Mouse (Mus musculus): Measurements from ENCODE around the gene Rora. TPM values are rescaled to one million over a fixed set of nuclear protein-coding genes. Genes with fewer than 3 reads are reported as not detected.

Gene Rora
- polyA plus RNA-seq, 1 experiment from 2014 or later = 6.0 TPM

- Histone ChIP-seq H3K4me3 (replicated peaks) (no peak overlapping the region), H3K9ac (no peak overlapping the region), H3K36me3 (replicated peaks) (no peaks in the 10 kb centered on the region), H3K27me3 (no peaks in the 10 kb centered on the region), H3K27ac (replicated peaks) (no peak overlapping the region), H3K9me3 (replicated peaks) (no peaks in the 10 kb centered on the region), H3K4me2 (no peak overlapping the region), H3K4me1 (replicated peaks) (no peaks in the 10 kb centered on the region)
- 73% methylated on average over 6 of the region's 6 CpGs for WGBS (ENCODE audit: insufficient replicate concordance)
- ATAC-seq (ENCODE audit: insufficient read depth) = no peak
These were observed 331.5 kb downstream of the Rora start for GRCm38 (mm10) chr9:68985046-68985445.

DNA sequence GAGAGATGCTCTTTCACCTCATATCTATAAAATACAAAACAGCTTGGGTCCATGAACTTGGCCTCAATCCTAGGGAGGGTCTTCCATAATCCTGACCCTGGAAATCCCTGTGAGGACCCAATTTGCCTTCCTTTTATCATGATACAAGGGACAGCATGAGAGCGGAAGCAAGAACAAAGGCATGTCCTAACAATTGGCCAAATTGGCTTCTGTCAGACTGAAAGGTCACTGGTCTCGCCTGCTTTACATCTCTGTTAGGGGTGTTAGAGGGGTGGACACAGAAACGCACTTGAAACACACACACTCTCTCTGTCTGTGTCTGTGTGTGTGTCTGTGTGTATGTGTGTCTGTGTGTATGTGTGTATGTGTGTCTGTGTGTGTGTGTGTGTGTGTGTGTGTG, 332.2 kb downstream of the Rora start:
- 62% methylated on average over 3 of the region's 3 CpGs for WGBS (ENCODE audit: insufficient replicate concordance)
- no peaks in the 10 kb centered on the region for H3K27me3 ChIP-seq

GRCm38 (mm10) chr9:68987290-68988042, 333.9 kb downstream of the Rora start:
- H3K27me3 ChIP-seq = no peaks in the 10 kb centered on the region
- no peak for ATAC-seq (ENCODE audit: insufficient read depth)

More for the DNA sequence above, 332.2 kb downstream of the Rora start:
- Histone ChIP-seq H3K9ac (no peak overlapping the region), H3K4me2 (no peak overlapping the region), H3K36me3 (replicated peaks) (no peaks in the 10 kb centered on the region), H3K9me3 (replicated peaks) (no peaks in the 10 kb centered on the region), H3K27ac (replicated peaks) (no peak overlapping the region), H3K4me1 (replicated peaks) (no peaks in the 10 kb centered on the region), H3K4me3 (replicated peaks) (no peak overlapping the region)
- ATAC-seq (ENCODE audit: insufficient read depth) = no peak

DNA sequence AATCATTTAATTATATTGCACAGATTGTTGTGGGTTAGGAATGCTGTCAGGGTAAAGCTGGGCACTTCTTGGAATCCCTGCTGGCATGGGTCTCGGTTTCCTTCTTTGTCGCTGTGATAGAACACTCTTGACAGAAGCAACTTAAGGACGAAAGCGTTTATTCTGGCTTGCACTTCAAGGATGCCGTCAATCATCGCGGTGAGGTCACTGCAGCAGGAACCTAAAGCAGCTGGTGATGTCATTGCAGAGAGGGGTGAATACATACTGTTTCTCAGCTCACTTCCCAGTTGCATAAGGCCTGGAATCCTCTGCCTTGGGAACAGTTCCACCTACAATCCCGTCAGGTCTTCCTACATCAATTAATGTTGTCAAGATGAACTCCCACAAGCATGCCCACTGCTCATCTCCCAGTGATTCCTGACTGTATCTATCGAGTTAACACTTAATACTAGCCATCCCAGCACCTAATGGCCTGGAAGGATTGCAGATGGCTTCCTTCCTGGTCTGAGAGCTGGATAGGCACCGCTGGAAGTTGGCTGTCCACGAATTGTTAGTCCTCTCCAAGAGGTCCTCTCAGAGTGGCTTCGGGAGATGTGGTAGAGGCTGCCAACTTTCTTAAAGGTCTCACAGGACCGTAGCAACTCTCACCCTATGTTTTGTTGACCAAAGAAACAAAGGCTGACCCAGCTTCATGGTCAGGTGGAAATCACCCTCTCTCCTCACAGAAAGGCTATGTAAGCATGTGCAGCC, 334.8 kb downstream of the Rora start:
- Histone ChIP-seq H3K27me3 (no peaks in the 10 kb centered on the region), H3K9me3 (replicated peaks) (no peaks in the 10 kb centered on the region), H3K9ac (no peak overlapping the region), H3K27ac (replicated peaks) (no peak overlapping the region), H3K4me1 (replicated peaks) (no peaks in the 10 kb centered on the region), H3K4me2 (no peak overlapping the region), H3K4me3 (replicated peaks) (no peak overlapping the region), H3K36me3 (replicated peaks) (no peaks in the 10 kb centered on the region)
- no peak for ATAC-seq (ENCODE audit: insufficient read depth)
- WGBS (ENCODE audit: insufficient replicate concordance) = 59% methylated on average over 13 of the region's 13 CpGs

More at GRCm38 (mm10) chr9:68987290-68988042, 333.9 kb downstream of the Rora start:
- H3K4me2 ChIP-seq = no peak overlapping the region
- H3K36me3 ChIP-seq (replicated peaks) = no peaks in the 10 kb centered on the region
- H3K4me3 ChIP-seq (replicated peaks) = no peak overlapping the region
- no peaks in the 10 kb centered on the region for H3K9me3 ChIP-seq (replicated peaks)
- 58% methylated on average over 6 of the region's 6 CpGs for WGBS (ENCODE audit: insufficient replicate concordance)
- H3K27ac ChIP-seq (replicated peaks) = no peak overlapping the region
- H3K9ac ChIP-seq = no peak overlapping the region
- H3K4me1 ChIP-seq (replicated peaks) = no peaks in the 10 kb centered on the region

DNA sequence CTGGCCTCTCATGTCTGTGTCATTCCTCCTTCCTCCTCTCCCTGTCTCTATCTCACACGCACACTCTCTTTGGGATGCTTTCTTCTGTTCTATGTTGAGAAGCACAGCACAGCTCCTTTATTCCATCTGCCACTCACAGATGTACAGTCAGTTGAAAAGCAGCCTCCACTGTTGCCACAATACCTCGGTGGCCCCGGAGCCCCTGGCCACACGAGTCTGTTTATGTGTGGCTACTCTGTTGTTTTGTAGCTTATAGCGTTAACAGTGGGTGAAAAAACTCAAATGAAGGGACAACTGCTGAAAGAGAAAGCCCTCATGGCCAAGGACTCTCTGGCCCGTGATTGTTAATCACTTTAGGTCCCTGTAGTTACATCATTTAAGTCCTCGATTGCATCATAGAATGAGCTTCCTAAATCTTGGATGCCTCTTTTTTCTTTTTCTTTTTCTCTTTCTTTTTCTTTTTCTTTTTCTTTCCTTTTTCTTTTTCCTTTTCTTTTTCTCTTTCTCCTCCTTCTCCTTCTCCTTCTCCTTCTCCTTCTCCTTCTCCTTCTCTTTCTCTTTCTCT, 336.4 kb downstream of the Rora start:
- no peaks in the 10 kb centered on the region for H3K9me3 ChIP-seq (replicated peaks)
- ATAC-seq (ENCODE audit: insufficient read depth) = no peak
- H3K4me1 ChIP-seq (replicated peaks) = no peaks in the 10 kb centered on the region
- H3K36me3 ChIP-seq (replicated peaks) = no peaks in the 10 kb centered on the region
- H3K4me3 ChIP-seq (replicated peaks) = no peak overlapping the region
- no peak overlapping the region for H3K27ac ChIP-seq (replicated peaks)
- H3K9ac ChIP-seq = no peak overlapping the region
- no peak overlapping the region for H3K4me2 ChIP-seq
- no peaks in the 10 kb centered on the region for H3K27me3 ChIP-seq
- WGBS (ENCODE audit: insufficient replicate concordance) = 50% methylated on average over 7 of the region's 7 CpGs

DNA sequence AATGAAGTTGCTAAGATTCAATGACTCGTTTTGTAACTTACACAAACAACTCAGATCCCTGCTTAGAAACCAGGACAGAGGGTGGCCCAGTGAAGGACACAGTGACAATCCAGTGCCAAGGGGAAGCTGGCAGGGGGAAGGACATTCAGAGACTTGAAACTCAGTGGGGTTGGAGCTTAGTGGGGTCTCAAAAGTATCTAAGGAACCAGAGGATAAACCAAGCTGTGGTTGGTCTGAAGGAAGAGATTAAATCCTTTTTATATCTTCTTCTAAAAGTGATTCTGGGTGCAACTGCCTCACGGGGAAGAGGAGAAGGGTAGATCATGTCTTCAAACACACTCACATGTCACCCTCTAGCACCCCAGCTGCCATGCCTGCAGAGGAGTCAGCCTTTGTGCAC, 340.3 kb downstream of the Rora start:
- Histone ChIP-seq H3K4me2 (no peak overlapping the region), H3K27me3 (no peaks in the 10 kb centered on the region), H3K9ac (no peak overlapping the region), H3K27ac (replicated peaks) (no peak overlapping the region), H3K36me3 (replicated peaks) (no peaks in the 10 kb centered on the region), H3K4me3 (replicated peaks) (no peak overlapping the region), H3K9me3 (replicated peaks) (no peaks in the 10 kb centered on the region), H3K4me1 (replicated peaks) (no peaks in the 10 kb centered on the region)
- 36% methylated on average over 2 of the region's 2 CpGs for WGBS (ENCODE audit: insufficient replicate concordance)
- no peak for ATAC-seq (ENCODE audit: insufficient read depth)

GRCm38 (mm10) chr9:68998961-68999360, 345.4 kb downstream of the Rora start:
- Histone ChIP-seq H3K4me2 (no peak overlapping the region), H3K9me3 (replicated peaks) (no peaks in the 10 kb centered on the region), H3K9ac (no peak overlapping the region), H3K27me3 (no peaks in the 10 kb centered on the region), H3K4me3 (replicated peaks) (no peak overlapping the region), H3K4me1 (replicated peaks) (no peaks in the 10 kb centered on the region), H3K27ac (replicated peaks) (no peak overlapping the region), H3K36me3 (replicated peaks) (no peaks in the 10 kb centered on the region)
- ATAC-seq (ENCODE audit: insufficient read depth) = no peak
- WGBS (ENCODE audit: insufficient replicate concordance) = 80% methylated on average over 9 of the region's 9 CpGs

GRCm38 (mm10) chr9:69004514-69004913, 350.9 kb downstream of the Rora start:
- no peak for ATAC-seq (ENCODE audit: insufficient read depth)
- Histone ChIP-seq H3K36me3 (replicated peaks) (no peaks in the 10 kb centered on the region), H3K4me1 (replicated peaks) (no peaks in the 10 kb centered on the region), H3K4me3 (replicated peaks) (no peak overlapping the region), H3K9ac (no peak overlapping the region), H3K9me3 (replicated peaks) (no peaks in the 10 kb centered on the region), H3K4me2 (no peak overlapping the region), H3K27me3 (no peaks in the 10 kb centered on the region), H3K27ac (replicated peaks) (no peak overlapping the region)
- 58% methylated on average over 9 of the region's 9 CpGs for WGBS (ENCODE audit: insufficient replicate concordance)

- Histone ChIP-seq H3K4me3 (replicated peaks) (no peak overlapping the region), H3K27me3 (no peaks in the 10 kb centered on the region), H3K4me2 (no peak overlapping the region), H3K4me1 (replicated peaks) (no peaks in the 10 kb centered on the region), H3K9ac (no peak overlapping the region), H3K27ac (replicated peaks) (no peak overlapping the region), H3K36me3 (replicated peaks) (no peaks in the 10 kb centered on the region), H3K9me3 (replicated peaks) (no peaks in the 10 kb centered on the region)
- ATAC-seq (ENCODE audit: insufficient read depth) = no peak
- 53% methylated on average over 3 of the region's 3 CpGs for WGBS (ENCODE audit: insufficient replicate concordance)
These were observed 353.1 kb downstream of the Rora start for GRCm38 (mm10) chr9:69006666-69007065.

DNA sequence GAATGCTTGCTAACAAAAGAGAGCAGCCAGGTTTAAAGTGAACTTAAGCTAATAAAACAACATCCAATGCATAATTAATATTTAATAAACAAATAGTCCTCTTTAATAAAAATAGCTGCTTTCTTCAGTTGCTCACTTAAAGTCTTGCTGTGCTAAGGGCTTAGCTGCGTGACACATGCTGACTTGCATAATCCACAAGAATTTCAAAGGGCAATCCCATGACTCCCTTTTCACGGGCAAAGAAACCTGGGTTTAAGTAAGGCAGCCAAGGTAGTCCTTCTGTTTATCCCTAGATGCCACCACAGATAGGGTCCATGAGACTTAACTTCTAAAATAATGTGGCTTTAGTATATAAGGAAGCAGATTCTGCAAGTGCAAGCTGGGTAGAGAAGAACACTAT, 355.1 kb downstream of the Rora start:
- no peak overlapping the region for H3K4me2 ChIP-seq
- WGBS (ENCODE audit: insufficient replicate concordance) = 56% methylated on average over 2 of the region's 2 CpGs
- no peak overlapping the region for H3K27ac ChIP-seq (replicated peaks)
- H3K4me1 ChIP-seq (replicated peaks) = no peaks in the 10 kb centered on the region
- ATAC-seq (ENCODE audit: insufficient read depth) = no peak
- H3K9ac ChIP-seq = no peak overlapping the region
- no peaks in the 10 kb centered on the region for H3K9me3 ChIP-seq (replicated peaks)
- H3K36me3 ChIP-seq (replicated peaks) = no peaks in the 10 kb centered on the region
- no peak overlapping the region for H3K4me3 ChIP-seq (replicated peaks)
- no peaks in the 10 kb centered on the region for H3K27me3 ChIP-seq

- WGBS (ENCODE audit: insufficient replicate concordance) = 56% methylated on average over 5 of the region's 5 CpGs
- Histone ChIP-seq H3K27ac (replicated peaks) (no peak overlapping the region), H3K9ac (no peak overlapping the region), H3K27me3 (no peaks in the 10 kb centered on the region), H3K4me1 (replicated peaks) (no peaks in the 10 kb centered on the region), H3K9me3 (replicated peaks) (no peaks in the 10 kb centered on the region), H3K4me3 (replicated peaks) (no peak overlapping the region), H3K4me2 (no peak overlapping the region), H3K36me3 (replicated peaks) (no peaks in the 10 kb centered on the region)
- ATAC-seq (ENCODE audit: insufficient read depth) = no peak
These were observed 357.3 kb downstream of the Rora start for GRCm38 (mm10) chr9:69010886-69011285.

All from liver, embryonic 15.5 days (tissue).